Mouse (Mus musculus): Measurements from ENCODE around the gene Zbtb48. TPM values are rescaled to one million over a fixed set of nuclear protein-coding genes. Genes with fewer than 3 reads are reported as not detected.
A peak's percentile ranks its signal among the peaks of the same experiment; 100 is the strongest.

The Zbtb48 gene
- total and polyA plus RNA-seq, 3 experiments = 4.3 to 8.8 (median 5.6) TPM

DNA sequence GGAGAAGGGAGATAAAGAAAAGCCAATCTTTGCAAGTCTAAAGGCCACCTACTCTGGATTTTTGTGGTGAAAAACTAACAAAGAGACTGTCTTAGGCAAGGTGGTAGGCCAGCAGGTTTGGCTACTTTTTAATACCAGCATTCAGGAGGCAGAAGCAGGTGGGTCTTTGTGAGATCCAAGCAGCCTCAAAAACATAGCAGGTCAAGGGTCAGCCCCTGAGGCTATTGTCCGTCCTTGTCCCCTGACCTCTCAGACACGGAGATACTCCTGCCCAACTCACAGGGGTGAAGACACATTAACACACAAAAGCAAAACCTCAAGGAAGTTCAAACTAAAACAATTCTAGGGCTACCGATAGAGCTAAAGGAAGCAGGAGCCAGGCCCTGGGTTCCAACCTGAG lies 20.7 kb downstream of the Zbtb48 start:
- no peaks in the 10 kb centered on the region for H3K27me3 ChIP-seq (ENCODE audit: control insufficient read depth, insufficient read depth, low read length)
- TF ChIP-seq EP300 (IDR thresholded peaks at IDR 0.05; ENCODE audit: insufficient read depth, low read depth, low read length) (no peak), CTCF (IDR thresholded peaks at IDR 0.05) (no peak), POLR2A (IDR thresholded peaks at IDR 0.05; ENCODE audit: insufficient read depth, low read depth, low read length) (no peak)
- no peak overlapping the region for H3K4me3 ChIP-seq
- H3K4me1 ChIP-seq (ENCODE audit: control insufficient read depth, insufficient read depth, low read length) = peaks cover 10% of the 10 kb centered on the region
- intact Hi-C loops (cut with DNase I) = loop anchor here (1.0 kb wide), 1 partner anchor 10 kb away; no protein-coding TSS in a partner anchor
- H3K9ac ChIP-seq (ENCODE audit: low read depth, low read length) = no peak overlapping the region
- 65% methylated on average over 3 of the region's 3 CpGs for WGBS
- no peaks in the 10 kb centered on the region; the same call in 1 of the 2 replicates for H3K79me2 ChIP-seq (replicated peaks; ENCODE audit: control insufficient read depth, insufficient read depth, low read length)
- H3K27ac ChIP-seq = peak overlapping the region; percentile 98
- DNase-seq = no peak
- H3K36me3 ChIP-seq (ENCODE audit: control insufficient read depth, insufficient read depth, low read length) = no peaks in the 10 kb centered on the region; the same call in 1 of the 2 replicates

DNA sequence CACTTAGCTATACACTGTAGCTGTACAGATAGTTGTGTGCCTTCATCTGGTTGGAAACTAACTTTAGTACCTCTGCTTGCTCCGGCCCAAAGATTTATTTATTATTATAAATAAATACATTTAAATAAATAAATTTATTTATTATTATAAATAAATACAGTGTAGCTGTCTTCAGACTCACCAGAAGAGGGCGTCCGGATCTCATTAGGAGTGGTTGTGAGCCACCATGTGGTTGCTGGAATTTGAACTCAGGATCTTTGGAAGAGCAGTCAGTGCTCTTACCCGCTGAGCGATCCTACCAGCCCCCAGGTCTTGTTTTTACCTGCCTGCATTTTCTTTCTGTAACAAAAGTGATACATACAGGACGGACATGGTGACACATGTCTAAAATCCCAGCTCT lies 21.3 kb downstream of the Zbtb48 start:
- Histone ChIP-seq H3K79me2 (replicated peaks; ENCODE audit: control insufficient read depth, insufficient read depth, low read length) (no peaks in the 10 kb centered on the region; the same call in 1 of the 2 replicates), H3K4me3 (no peak overlapping the region), H3K9ac (ENCODE audit: low read depth, low read length) (no peak overlapping the region), H3K27ac (no peak overlapping the region), H3K4me1 (ENCODE audit: control insufficient read depth, insufficient read depth, low read length) (peaks cover 8% of the 10 kb centered on the region), H3K36me3 (ENCODE audit: control insufficient read depth, insufficient read depth, low read length) (no peaks in the 10 kb centered on the region), H3K27me3 (ENCODE audit: control insufficient read depth, insufficient read depth, low read length) (no peaks in the 10 kb centered on the region)
- TF ChIP-seq CTCF (IDR thresholded peaks at IDR 0.05) = peak; percentile 65
- TF ChIP-seq POLR2A (IDR thresholded peaks at IDR 0.05; ENCODE audit: insufficient read depth, low read depth, low read length) = no peak
- intact Hi-C loops (cut with DNase I) = no loop called here
- no peak for DNase-seq
- WGBS = 84% methylated on average over 6 of the region's 6 CpGs

DNA sequence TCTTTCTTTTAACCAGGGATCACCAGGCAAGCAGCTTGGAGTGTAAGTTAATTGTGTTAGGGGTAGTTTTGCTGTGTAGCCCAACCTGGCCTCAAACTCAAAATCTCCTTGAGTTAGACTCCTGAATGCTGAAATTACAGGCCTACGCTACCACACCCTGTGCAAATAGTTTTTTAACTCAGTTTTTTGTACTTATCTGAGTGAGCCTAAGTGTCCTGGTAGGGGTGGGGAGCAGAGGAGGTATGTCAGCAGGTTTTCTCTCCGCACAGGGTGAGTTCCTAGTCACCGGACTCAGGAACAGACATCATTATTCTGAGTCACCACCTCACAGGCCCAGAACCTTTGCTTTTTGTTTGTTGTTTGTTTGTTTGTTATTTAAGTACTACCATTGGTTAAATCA lies 25.4 kb downstream of the Zbtb48 start:
- intact Hi-C loops (cut with DNase I) = loop anchor here (2.0 kb wide), 1 partner anchor 19 kb away; no protein-coding TSS in a partner anchor
- no peak overlapping the region for H3K27ac ChIP-seq
- H3K4me1 ChIP-seq (ENCODE audit: control insufficient read depth, insufficient read depth, low read length) = no peaks in the 10 kb centered on the region
- no peak for DNase-seq
- H3K9ac ChIP-seq (ENCODE audit: low read depth, low read length) = no peak overlapping the region
- no peak overlapping the region for H3K4me3 ChIP-seq
- WGBS = 96% methylated on average over 3 of the region's 3 CpGs
- no peaks in the 10 kb centered on the region for H3K79me2 ChIP-seq (replicated peaks; ENCODE audit: control insufficient read depth, insufficient read depth, low read length)
- no peaks in the 10 kb centered on the region for H3K27me3 ChIP-seq (ENCODE audit: control insufficient read depth, insufficient read depth, low read length)
- H3K36me3 ChIP-seq (ENCODE audit: control insufficient read depth, insufficient read depth, low read length) = no peaks in the 10 kb centered on the region; the same call in 1 of the 2 replicates
- TF ChIP-seq CTCF (IDR thresholded peaks at IDR 0.05) (no peak), EP300 (IDR thresholded peaks at IDR 0.05; ENCODE audit: insufficient read depth, low read depth, low read length) (no peak)

DNA sequence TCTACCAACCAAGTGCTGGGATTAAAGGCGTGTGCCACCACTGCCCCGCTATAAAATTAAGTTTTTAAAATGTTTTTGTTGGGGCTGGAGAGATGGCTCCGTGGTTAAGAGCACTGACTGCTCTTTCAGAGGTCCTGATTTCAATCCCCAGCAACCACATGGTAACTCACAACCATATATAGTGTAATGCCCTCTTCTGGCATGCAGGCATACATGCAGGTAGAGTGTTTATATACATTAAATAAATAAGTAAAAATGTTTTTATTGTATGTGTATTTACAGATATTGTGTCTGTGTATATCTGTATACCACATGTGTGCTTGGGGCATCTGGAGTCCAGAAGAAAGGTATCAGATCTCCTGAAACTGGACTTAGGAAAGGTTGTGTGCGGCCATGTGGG lies 26.1 kb downstream of the Zbtb48 start:
- WGBS = 72% methylated on average over 4 of the region's 4 CpGs
- H3K27me3 ChIP-seq (ENCODE audit: control insufficient read depth, insufficient read depth, low read length) = no peaks in the 10 kb centered on the region

DNA sequence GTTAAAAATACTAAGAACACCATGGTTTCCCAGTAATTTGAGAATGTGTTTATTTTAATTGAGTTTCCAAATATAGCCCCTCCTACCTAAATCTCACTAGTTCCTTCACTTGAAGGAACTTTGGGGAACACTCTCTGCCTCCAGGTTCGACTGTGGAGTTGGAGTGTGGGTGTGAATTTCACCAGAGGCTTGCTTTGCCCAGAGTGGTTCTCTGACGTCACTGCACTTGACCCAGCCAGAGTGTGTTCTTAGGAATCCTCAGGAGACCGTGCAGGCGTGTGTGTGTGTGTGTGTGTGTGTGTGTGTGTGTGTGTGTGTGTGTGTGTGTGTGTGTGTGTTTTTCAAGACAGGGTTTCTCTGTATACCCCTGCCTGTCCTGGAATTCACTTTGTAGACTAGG lies 26.6 kb downstream of the Zbtb48 start:
- 36% methylated on average over 4 of the region's 4 CpGs for WGBS

More for the DNA sequence above, 26.1 kb downstream of the Zbtb48 start:
- H3K4me1 ChIP-seq (ENCODE audit: control insufficient read depth, insufficient read depth, low read length) = no peaks in the 10 kb centered on the region
- H3K79me2 ChIP-seq (replicated peaks; ENCODE audit: control insufficient read depth, insufficient read depth, low read length) = no peaks in the 10 kb centered on the region
- no peak overlapping the region for H3K4me3 ChIP-seq
- H3K27ac ChIP-seq = no peak overlapping the region
- no peak for DNase-seq
- H3K36me3 ChIP-seq (ENCODE audit: control insufficient read depth, insufficient read depth, low read length) = no peaks in the 10 kb centered on the region; the same call in 1 of the 2 replicates
- no peak overlapping the region for H3K9ac ChIP-seq (ENCODE audit: low read depth, low read length)
- intact Hi-C loops (cut with DNase I) = no loop called here
- no peak for TF ChIP-seq POLR2A (IDR thresholded peaks at IDR 0.05; ENCODE audit: insufficient read depth, low read depth, low read length)

DNA sequence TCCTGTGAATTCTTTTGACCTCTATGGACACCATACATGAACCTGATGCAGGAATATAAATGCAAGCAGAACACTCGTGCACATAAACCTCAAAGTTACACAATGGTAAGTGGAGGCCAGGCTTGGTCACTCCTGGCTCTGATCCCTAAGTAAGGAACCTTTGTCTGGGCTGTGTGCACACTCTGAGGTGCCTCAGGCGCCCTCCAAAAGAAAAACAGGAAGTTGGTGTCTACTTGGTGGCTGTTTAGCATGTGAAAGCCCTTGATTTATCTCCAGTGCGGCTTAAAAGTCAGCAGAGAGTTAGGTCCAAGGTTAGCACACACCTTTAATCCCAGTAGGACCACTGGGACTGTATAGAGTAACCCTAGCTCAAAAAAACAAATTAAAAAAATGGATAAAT lies 28.0 kb downstream of the Zbtb48 start:
- H3K4me1 ChIP-seq (ENCODE audit: control insufficient read depth, insufficient read depth, low read length) = 0 out of 2 replicates have a peak, but pooled peaks cover 1% of the 10 kb centered on the region
- H3K27ac ChIP-seq = no peak overlapping the region
- H3K79me2 ChIP-seq (replicated peaks; ENCODE audit: control insufficient read depth, insufficient read depth, low read length) = peaks cover 4% of the 10 kb centered on the region; the same call in 1 of the 2 replicates
- DNase-seq = no peak
- intact Hi-C loops (cut with DNase I) = no loop called here
- TF ChIP-seq CTCF (IDR thresholded peaks at IDR 0.05) (no peak), EP300 (IDR thresholded peaks at IDR 0.05; ENCODE audit: insufficient read depth, low read depth, low read length) (no peak), POLR2A (IDR thresholded peaks at IDR 0.05; ENCODE audit: insufficient read depth, low read depth, low read length) (no peak)
- H3K9ac ChIP-seq (ENCODE audit: low read depth, low read length) = no peak overlapping the region
- no peaks in the 10 kb centered on the region; the same call in 1 of the 2 replicates for H3K36me3 ChIP-seq (ENCODE audit: control insufficient read depth, insufficient read depth, low read length)
- H3K27me3 ChIP-seq (ENCODE audit: control insufficient read depth, insufficient read depth, low read length) = no peaks in the 10 kb centered on the region
- H3K4me3 ChIP-seq = no peak overlapping the region
- 60% methylated on average over 3 of the region's 3 CpGs for WGBS

More for the DNA sequence above, 26.6 kb downstream of the Zbtb48 start:
- Histone ChIP-seq H3K79me2 (replicated peaks; ENCODE audit: control insufficient read depth, insufficient read depth, low read length) (peaks cover under 1% of the 10 kb centered on the region; the same call in 1 of the 2 replicates), H3K4me3 (no peak overlapping the region), H3K36me3 (ENCODE audit: control insufficient read depth, insufficient read depth, low read length) (no peaks in the 10 kb centered on the region; the same call in 1 of the 2 replicates), H3K4me1 (ENCODE audit: control insufficient read depth, insufficient read depth, low read length) (no peaks in the 10 kb centered on the region), H3K9ac (ENCODE audit: low read depth, low read length) (no peak overlapping the region), H3K27ac (no peak overlapping the region), H3K27me3 (ENCODE audit: control insufficient read depth, insufficient read depth, low read length) (no peaks in the 10 kb centered on the region)
- intact Hi-C loops (cut with DNase I) = no loop called here
- DNase-seq = no peak
- TF ChIP-seq POLR2A (IDR thresholded peaks at IDR 0.05; ENCODE audit: insufficient read depth, low read depth, low read length) (no peak), EP300 (IDR thresholded peaks at IDR 0.05; ENCODE audit: insufficient read depth, low read depth, low read length) (no peak), CTCF (IDR thresholded peaks at IDR 0.05) (no peak)

Data from heart, adult 2 months (tissue).